Mouse (Mus musculus) limb, embryonic 14.5 days (tissue): ENCODE measurements around the gene Socs5. TPM values are rescaled to one million over a fixed set of nuclear protein-coding genes. Genes with fewer than 3 reads are reported as not detected.

Experiments
- ATAC-seq: fragments of 200-750 bp; cut with Nextera tagmentation; 2 replicates; pipeline ENCODE4 v1.8.0; 2017; ENCODE audit warnings: low read depth, moderate number of reproducible peaks, moderate TSS enrichment; ENCODE audit not compliant: low FRiP score
- DNase-seq: peaks from one replicate; pipeline ENCODE4 v3.0.0-alpha.2; 2015; ENCODE audit warnings: low spot score
- H3K27ac ChIP-seq: fragments of 300-500 bp; sonication (generic); replicated peaks from 2 replicates; pipeline ENCODE4 v1.5.1; 2014; ENCODE audit warnings: low read depth, mild to moderate bottlenecking, low read length, moderate library complexity, mixed read lengths
- H3K27me3 ChIP-seq: fragments of 300-500 bp; sonication (generic); 2 replicates; pipeline ENCODE4 v1.6.1; 2014; ENCODE audit warnings: low read length, mixed read lengths; ENCODE audit not compliant: control insufficient read depth, insufficient read depth
- H3K36me3 ChIP-seq: fragments of 300-500 bp; sonication (generic); 2 replicates; pipeline ENCODE4 v1.6.1; 2014; ENCODE audit warnings: mild to moderate bottlenecking, low read length, moderate library complexity, mixed read lengths; ENCODE audit not compliant: control insufficient read depth, insufficient read depth
- H3K4me1 ChIP-seq: fragments of 300-500 bp; sonication (generic); 2 replicates; pipeline ENCODE4 v1.6.1; 2014; ENCODE audit warnings: antibody characterized with exemption, low read length, mixed read lengths; ENCODE audit not compliant: control insufficient read depth, insufficient read depth
- H3K4me2 ChIP-seq: fragments of 300-500 bp; sonication (generic); replicated peaks from 2 replicates; pipeline ENCODE4 v1.6.1; 2014; ENCODE audit warnings: low read depth, mild to moderate bottlenecking, low read length, moderate library complexity; ENCODE audit not compliant: severe bottlenecking
- H3K4me3 ChIP-seq: fragments of 300-500 bp; sonication (generic); replicated peaks from 2 replicates; pipeline ENCODE4 v1.5.1; 2014; ENCODE audit warnings: low read length
- H3K9ac ChIP-seq: fragments of 300-500 bp; sonication (generic); 2 replicates; pipeline ENCODE4 v1.6.1; 2014; ENCODE audit warnings: mild to moderate bottlenecking, low read depth, low read length, moderate library complexity; ENCODE audit not compliant: severe bottlenecking
- H3K9me3 ChIP-seq: fragments of 300-500 bp; sonication (generic); 2 replicates; pipeline ENCODE4 v1.6.1; 2016; ENCODE audit warnings: low read length; ENCODE audit not compliant: control insufficient read depth
- POLR2A ChIP-seq: fragments of 200-500 bp; IDR thresholded peaks from 2 replicates; pipeline ENCODE4 v1.8.0; 2012; ENCODE audit warnings: inconsistent platforms, mild to moderate bottlenecking, moderate library complexity, borderline replicate concordance; ENCODE audit not compliant: insufficient read depth, insufficient read length; ENCODE audit errors: extremely low read depth
- WGBS: fragments of 180-500 bp; shearing (Covaris S2); extraction: QIAGEN DNeasy Blood & Tissue Kit; methylation state at CpG from one replicate; pipeline ENCODE4 v1.1.7; 2014; 5-methylcytosine and 5-hydroxymethylcytosine counted together
- polyA plus RNA-seq, 2 experiments: library from polyadenylated mRNA; depleted of rRNA in 1 of 2; stranded (reverse) in 1 of 2; unstranded in 1 of 2; fragments of >200 nt; fragmentation: Nextera tagmentation in 1 of 2; extraction: Ambion mirVana in 1 of 2; gene quantifications; 2 replicates each; pipeline versions ENCODE4 v1.2.1 to v1.2.3; 2012 to 2014

The Socs5 gene
- polyA plus RNA-seq, 2 experiments = 18.4 to 21.2 TPM

DNA sequence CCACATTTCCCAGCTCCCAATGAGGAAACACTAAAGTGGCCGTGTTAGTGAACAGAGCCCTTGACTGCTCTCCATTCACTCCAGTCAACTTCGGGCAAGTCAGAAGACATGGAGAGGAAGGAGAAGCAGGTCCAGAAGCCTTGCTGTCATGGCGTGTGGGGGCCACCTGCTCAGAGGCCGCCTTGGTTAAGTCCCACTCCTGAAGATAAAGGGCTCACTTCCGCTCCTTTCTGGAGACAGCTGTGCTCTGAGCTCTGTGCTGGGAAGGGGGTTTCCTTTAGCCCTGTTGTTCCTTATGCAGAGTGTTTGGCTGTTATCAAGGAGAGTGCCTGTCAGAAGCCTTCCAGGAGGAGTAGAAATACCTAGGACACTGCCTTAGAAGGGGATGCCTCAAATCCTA, 45.5 kb downstream of the Socs5 start:
- H3K4me3 ChIP-seq = no peak overlapping the region
- H3K27me3 ChIP-seq = no peaks in the 10 kb centered on the region
- DNase-seq (no peak), ATAC-seq (no peak)
- WGBS = 48% methylated on average over 4 of the region's 5 CpGs
- no peaks in the 10 kb centered on the region for H3K36me3 ChIP-seq
- no peak overlapping the region for H3K27ac ChIP-seq
- no peaks in the 10 kb centered on the region for H3K9me3 ChIP-seq
- no peak overlapping the region for H3K9ac ChIP-seq
- H3K4me1 ChIP-seq = peaks cover 3% of the 10 kb centered on the region
- H3K4me2 ChIP-seq = no peak overlapping the region
- TF ChIP-seq POLR2A = no peak

GRCm38 (mm10) chr17:87155664-87156063, 48.2 kb downstream of the Socs5 start:
- Histone ChIP-seq H3K27ac (no peak overlapping the region), H3K9ac (no peak overlapping the region), H3K27me3 (no peaks in the 10 kb centered on the region), H3K36me3 (no peaks in the 10 kb centered on the region), H3K4me1 (peaks cover 3% of the 10 kb centered on the region), H3K9me3 (no peaks in the 10 kb centered on the region), H3K4me2 (no peak overlapping the region), H3K4me3 (no peak overlapping the region)
- ATAC-seq (no peak), DNase-seq (no peak)
- 69% methylated on average over 3 of the region's 3 CpGs for WGBS
- TF ChIP-seq POLR2A = no peak

GRCm38 (mm10) chr17:87157739-87158138, 50.3 kb downstream of the Socs5 start:
- no peak for TF ChIP-seq POLR2A
- no peak for ATAC-seq
- Histone ChIP-seq H3K36me3 (no peaks in the 10 kb centered on the region), H3K27ac (no peak overlapping the region), H3K9ac (no peak overlapping the region), H3K4me3 (no peak overlapping the region), H3K4me1 (peaks cover 3% of the 10 kb centered on the region; the same call in 1 of the 2 replicates), H3K9me3 (no peaks in the 10 kb centered on the region), H3K27me3 (no peaks in the 10 kb centered on the region), H3K4me2 (no peak overlapping the region)
- 55% methylated on average over 13 of the region's 13 CpGs for WGBS
- DNase-seq = no peak

DNA sequence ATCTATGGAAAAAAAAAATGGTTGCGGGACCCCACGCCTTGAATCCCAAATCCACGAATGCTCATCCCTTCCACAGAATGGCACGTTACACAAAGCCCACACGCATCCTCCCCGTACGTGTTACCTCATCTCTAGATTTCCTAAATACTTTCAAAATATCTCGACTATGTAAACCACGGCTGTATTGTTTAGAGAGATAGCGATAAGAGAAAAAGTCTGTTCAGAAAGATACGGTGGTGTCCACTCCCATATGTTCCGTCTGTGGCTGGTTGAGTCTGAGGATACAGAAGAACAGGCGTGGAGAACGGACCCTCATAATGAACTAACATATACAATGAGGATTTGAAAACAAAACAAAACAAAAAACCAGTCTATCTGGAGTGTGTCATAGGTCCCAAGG, 51.1 kb downstream of the Socs5 start:
- Histone ChIP-seq H3K9ac (no peak overlapping the region), H3K4me2 (no peak overlapping the region), H3K27ac (no peak overlapping the region), H3K9me3 (no peaks in the 10 kb centered on the region), H3K4me3 (no peak overlapping the region), H3K36me3 (no peaks in the 10 kb centered on the region), H3K27me3 (no peaks in the 10 kb centered on the region), H3K4me1 (peaks cover 3% of the 10 kb centered on the region; the same call in 1 of the 2 replicates)
- TF ChIP-seq POLR2A = no peak
- no peak for ATAC-seq
- DNase-seq = no peak
- 95% methylated on average over 14 of the region's 14 CpGs for WGBS

GRCm38 (mm10) chr17:87160270-87160669, 52.8 kb downstream of the Socs5 start:
- Histone ChIP-seq H3K9me3 (no peaks in the 10 kb centered on the region), H3K4me1 (peaks cover 14% of the 10 kb centered on the region), H3K27ac (no peak overlapping the region), H3K27me3 (no peaks in the 10 kb centered on the region), H3K36me3 (no peaks in the 10 kb centered on the region), H3K9ac (no peak overlapping the region), H3K4me3 (no peak overlapping the region), H3K4me2 (no peak overlapping the region)
- TF ChIP-seq POLR2A = no peak
- ATAC-seq (no peak), DNase-seq (no peak)
- 77% methylated on average over 3 of the region's 3 CpGs for WGBS
